Mouse (Mus musculus) left cerebral cortex, adult 11 months (tissue): ENCODE results near the gene Plau.

ENCODE experiments used
- DNase-seq: peaks from one replicate; pipeline ENCODE4 v3.0.0; 2022; ENCODE audit warnings: low spot score

Plau gene

GRCm38 (mm10) chr14:20844671-20845576 is 8.5 kb downstream of the Plau start:
- DNase-seq = no peak

- DNase-seq = no peak
These were observed 9.2 kb downstream of the Plau start for GRCm38 (mm10) chr14:20845577-20846088.

GRCm38 (mm10) chr14:20846214-20846613 is 9.8 kb downstream of the Plau start:
- no peak for DNase-seq

- DNase-seq = no peak
These were observed 11.2 kb downstream of the Plau start for GRCm38 (mm10) chr14:20847637-20848129.

GRCm38 (mm10) chr14:20849753-20850152 is 13.3 kb downstream of the Plau start:
- DNase-seq = no peak

GRCm38 (mm10) chr14:20850498-20850897 is 14.0 kb downstream of the Plau start:
- no peak for DNase-seq

- no peak for DNase-seq
These were observed 15.3 kb downstream of the Plau start for GRCm38 (mm10) chr14:20851776-20852175.

GRCm38 (mm10) chr14:20861152-20861551 is 24.7 kb downstream of the Plau start:
- DNase-seq = no peak

GRCm38 (mm10) chr14:20861559-20861958 is 25.1 kb downstream of the Plau start:
- no peak for DNase-seq

GRCm38 (mm10) chr14:20863306-20864065 is 27.0 kb downstream of the Plau start:
- DNase-seq = no peak

- DNase-seq = no peak
These were observed 27.7 kb downstream of the Plau start for GRCm38 (mm10) chr14:20864192-20864591.

GRCm38 (mm10) chr14:20865604-20866003 is 29.1 kb downstream of the Plau start:
- DNase-seq = no peak

- DNase-seq = no peak
These were observed 29.9 kb downstream of the Plau start for GRCm38 (mm10) chr14:20866365-20866764.

- DNase-seq = no peak
These were observed 33.6 kb downstream of the Plau start for GRCm38 (mm10) chr14:20870110-20870509.

- no peak for DNase-seq
These were observed 35.0 kb downstream of the Plau start for GRCm38 (mm10) chr14:20871495-20871894.

- peak; percentile 74 for DNase-seq
These were observed 36.8 kb downstream of the Plau start for GRCm38 (mm10) chr14:20873307-20873706.

- DNase-seq = no peak
These were observed 37.5 kb downstream of the Plau start for GRCm38 (mm10) chr14:20873931-20874330.

- DNase-seq = no peak
These were observed 48.2 kb downstream of the Plau start for GRCm38 (mm10) chr14:20884691-20885090.

GRCm38 (mm10) chr14:20885091-20885888 is 48.8 kb downstream of the Plau start:
- peak; percentile 7 for DNase-seq

- DNase-seq = no peak
These were observed 49.8 kb downstream of the Plau start for GRCm38 (mm10) chr14:20886266-20886665.

- DNase-seq = no peak
These were observed 51.2 kb downstream of the Plau start for GRCm38 (mm10) chr14:20887541-20888085.
